Mouse (Mus musculus) forebrain, embryonic 14.5 days (tissue): ENCODE data around the gene Acap2. TPM values are rescaled to one million over a fixed set of nuclear protein-coding genes. Genes with fewer than 3 reads are reported as not detected.

Source experiments
- ATAC-seq: fragments of 200-750 bp; cut with Nextera tagmentation; 2 replicates; pipeline ENCODE4 v1.8.0; 2017; ENCODE audit warnings: mild to moderate bottlenecking, moderate library complexity
- DNase-seq: peaks from one replicate; pipeline ENCODE4 v3.0.0-alpha.2; 2015; ENCODE audit warnings: low spot score
- H3K27ac ChIP-seq: fragments of 300-500 bp; sonication (generic); 2 replicates; pipeline ENCODE4 v1.5.1; 2014; ENCODE audit warnings: low read depth, mild to moderate bottlenecking, control low read depth, low read length, moderate library complexity
- H3K27me3 ChIP-seq: fragments of 300-500 bp; sonication (generic); replicated peaks from 2 replicates; pipeline ENCODE4 v1.6.1; 2014; ENCODE audit warnings: low read length, control low read depth, mixed read lengths; ENCODE audit not compliant: control insufficient read depth, insufficient read depth
- H3K36me3 ChIP-seq: fragments of 300-500 bp; sonication (generic); 2 replicates; pipeline ENCODE4 v1.6.1; 2014; ENCODE audit warnings: low read length, control low read depth; ENCODE audit not compliant: control insufficient read depth, insufficient read depth
- H3K4me1 ChIP-seq: fragments of 300-500 bp; sonication (generic); 2 replicates; pipeline ENCODE4 v1.6.1; 2014; ENCODE audit warnings: antibody characterized with exemption, low read length, control low read depth; ENCODE audit not compliant: control insufficient read depth, insufficient read depth
- H3K4me2 ChIP-seq: fragments of 300-500 bp; sonication (generic); 2 replicates; pipeline ENCODE4 v1.6.1; 2014; ENCODE audit warnings: mild to moderate bottlenecking, control low read depth, low read length
- H3K4me3 ChIP-seq: fragments of 300-500 bp; sonication (generic); 2 replicates; pipeline ENCODE4 v1.5.1; 2014; ENCODE audit warnings: low read depth, low read length, control low read depth
- H3K9ac ChIP-seq: fragments of 300-500 bp; sonication (generic); 2 replicates; pipeline ENCODE4 v1.6.1; 2014; ENCODE audit warnings: mild to moderate bottlenecking, low read length, control low read depth, moderate library complexity
- H3K9me3 ChIP-seq: fragments of 300-500 bp; sonication (generic); replicated peaks from 2 replicates; pipeline ENCODE4 v1.6.1; 2016; ENCODE audit warnings: low read length, control low read depth, mixed read lengths; ENCODE audit not compliant: control insufficient read depth
- WGBS: fragments of 180-500 bp; shearing (Covaris S2); extraction: QIAGEN DNeasy Blood & Tissue Kit; methylation state at CpG from one replicate; pipeline ENCODE4 v1.1.7; 2014; 5-methylcytosine and 5-hydroxymethylcytosine counted together
- polyA plus RNA-seq: library from polyadenylated mRNA; unstranded; fragments of >200 nt; fragmentation: Nextera tagmentation; extraction: Ambion mirVana; gene quantifications from 2 replicates; pipeline ENCODE4 v1.2.1, GENCODE M21; 2014

Acap2 gene
- polyA plus RNA-seq, 1 experiment from 2014 or later = 11.3 TPM

DNA sequence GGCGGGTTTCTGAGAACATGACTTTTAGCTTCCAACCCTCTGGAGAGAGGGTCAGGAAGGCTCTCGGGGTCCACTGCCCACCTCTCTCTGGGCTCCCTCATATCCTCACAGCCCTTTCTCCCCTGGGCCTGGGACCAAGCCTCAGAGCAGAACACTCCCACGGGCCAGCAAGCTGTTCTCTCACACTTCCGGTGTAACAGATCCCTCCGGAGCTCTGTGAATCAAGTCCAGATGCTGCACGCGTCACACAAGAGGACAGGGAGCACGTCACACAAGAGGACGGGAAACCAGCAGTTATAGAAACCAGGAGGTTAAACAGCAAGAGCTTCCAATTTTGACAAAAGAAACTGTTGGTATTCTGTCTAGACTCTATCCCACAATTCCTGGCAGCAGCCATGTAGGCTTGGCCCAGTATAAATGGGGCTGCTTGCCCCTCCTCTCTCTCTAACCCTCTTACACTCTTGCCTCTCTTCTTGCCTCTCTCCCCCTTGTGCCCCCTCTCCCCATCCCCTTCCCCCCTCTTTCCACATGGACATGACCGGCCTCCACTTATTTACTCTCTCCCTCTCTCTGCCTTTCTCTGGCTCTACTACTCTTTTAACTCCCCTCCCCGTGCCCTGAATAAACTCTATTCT is 139.7 kb downstream of the Acap2 start:
- no peak for DNase-seq
- H3K36me3 ChIP-seq = no peaks in the 10 kb centered on the region
- H3K4me2 ChIP-seq = no peak overlapping the region
- H3K9me3 ChIP-seq = no peaks in the 10 kb centered on the region
- no peak overlapping the region for H3K27ac ChIP-seq
- no peak overlapping the region for H3K9ac ChIP-seq
- no peaks in the 10 kb centered on the region for H3K27me3 ChIP-seq
- no peak overlapping the region for H3K4me3 ChIP-seq
- ATAC-seq = no peak
- 88% methylated on average over 11 of the region's 11 CpGs for WGBS
- H3K4me1 ChIP-seq = no peaks in the 10 kb centered on the region

DNA sequence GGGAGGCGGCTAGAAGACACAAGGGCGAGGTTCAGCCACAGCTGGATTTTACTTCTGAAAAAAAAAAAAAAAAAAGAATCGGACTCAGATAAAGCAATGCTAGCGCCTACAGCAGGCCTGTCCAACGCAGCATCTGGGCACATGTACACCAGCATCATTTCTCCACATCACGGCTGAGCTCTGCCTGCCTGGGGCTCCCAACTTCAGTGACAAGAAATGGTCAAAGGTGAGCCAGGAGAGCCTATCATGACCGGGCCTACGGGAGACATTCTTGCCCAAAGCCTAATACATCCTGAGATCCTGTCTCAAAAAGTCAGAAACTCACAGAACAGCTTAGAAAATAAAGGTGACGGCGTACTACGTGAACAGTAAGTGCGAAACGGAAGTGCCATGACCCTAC is 140.3 kb downstream of the Acap2 start:
- H3K27me3 ChIP-seq = no peaks in the 10 kb centered on the region
- DNase-seq (no peak), ATAC-seq (no peak)
- no peaks in the 10 kb centered on the region for H3K36me3 ChIP-seq
- no peaks in the 10 kb centered on the region for H3K4me1 ChIP-seq
- H3K9ac ChIP-seq = no peak overlapping the region
- 97% methylated on average over 13 of the region's 13 CpGs for WGBS
- no peaks in the 10 kb centered on the region for H3K9me3 ChIP-seq
- H3K4me2 ChIP-seq = no peak overlapping the region
- H3K27ac ChIP-seq = no peak overlapping the region
- H3K4me3 ChIP-seq = no peak overlapping the region

DNA sequence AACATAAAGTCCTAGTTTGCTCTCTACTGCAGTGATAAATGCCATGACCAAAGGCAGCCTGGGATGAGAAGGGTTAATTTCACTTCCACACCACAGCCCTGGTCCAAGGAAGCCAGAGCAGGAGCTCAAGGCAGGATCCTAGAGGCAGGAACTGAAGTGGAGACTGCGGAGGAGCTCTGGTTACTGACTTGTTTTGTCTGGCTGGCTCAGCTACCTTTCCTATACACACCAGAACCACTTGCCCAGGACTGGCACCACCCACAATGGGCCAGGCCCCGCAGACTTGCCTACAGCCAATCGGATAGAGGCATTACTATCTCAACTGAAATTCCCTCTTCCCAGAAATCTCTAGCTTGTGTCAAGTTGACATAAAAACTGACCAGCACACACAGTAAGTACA is 140.8 kb downstream of the Acap2 start:
- ATAC-seq (no peak), DNase-seq (no peak)
- Histone ChIP-seq H3K9me3 (no peaks in the 10 kb centered on the region), H3K36me3 (no peaks in the 10 kb centered on the region), H3K4me3 (no peak overlapping the region), H3K4me2 (no peak overlapping the region), H3K27me3 (no peaks in the 10 kb centered on the region), H3K4me1 (no peaks in the 10 kb centered on the region), H3K9ac (no peak overlapping the region), H3K27ac (no peak overlapping the region)
- 91% methylated on average over 3 of the region's 3 CpGs for WGBS

- Histone ChIP-seq H3K36me3 (no peaks in the 10 kb centered on the region), H3K27me3 (no peaks in the 10 kb centered on the region), H3K9ac (no peak overlapping the region), H3K4me2 (no peak overlapping the region), H3K4me1 (no peaks in the 10 kb centered on the region), H3K4me3 (no peak overlapping the region), H3K9me3 (no peaks in the 10 kb centered on the region), H3K27ac (no peak overlapping the region)
- no peak for ATAC-seq
- DNase-seq = no peak
- WGBS = 72% methylated on average over 4 of the region's 4 CpGs
Observed at GRCm38 (mm10) chr16:31059730-31060129, 141.3 kb downstream of the Acap2 start.

DNA sequence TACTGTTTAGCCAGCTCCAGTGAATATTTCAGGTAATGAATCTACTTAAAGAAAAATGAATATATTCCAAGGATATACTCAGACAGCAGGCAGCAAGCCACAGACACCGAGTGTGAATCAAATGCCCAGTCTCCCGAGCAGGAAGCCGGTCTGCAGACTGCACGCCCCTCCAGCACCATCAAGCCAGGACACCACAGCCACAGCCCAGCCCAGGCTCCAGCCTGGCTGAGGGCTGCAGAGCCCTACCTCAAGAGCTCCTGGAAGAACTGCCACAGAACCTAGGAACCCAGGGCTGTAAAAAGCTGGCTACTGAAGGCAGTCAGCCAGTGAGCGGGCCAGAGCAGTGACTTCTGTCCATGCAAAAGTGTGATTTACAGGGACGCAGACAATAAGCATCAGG is 148.2 kb downstream of the Acap2 start:
- no peaks in the 10 kb centered on the region for H3K9me3 ChIP-seq
- no peak for DNase-seq
- H3K27me3 ChIP-seq = no peaks in the 10 kb centered on the region
- no peak overlapping the region for H3K4me2 ChIP-seq
- no peaks in the 10 kb centered on the region for H3K4me1 ChIP-seq
- ATAC-seq = no peak
- H3K9ac ChIP-seq = no peak overlapping the region
- no peak overlapping the region for H3K27ac ChIP-seq
- no peak overlapping the region for H3K4me3 ChIP-seq
- no peaks in the 10 kb centered on the region for H3K36me3 ChIP-seq
- WGBS = 88% methylated on average over 6 of the region's 6 CpGs

GRCm38 (mm10) chr16:31052177-31052726 is 148.8 kb downstream of the Acap2 start:
- no peaks in the 10 kb centered on the region for H3K4me1 ChIP-seq

GRCm38 (mm10) chr16:31050701-31051100 is 150.3 kb downstream of the Acap2 start:
- ATAC-seq (no peak), DNase-seq (no peak)
- no peak overlapping the region for H3K27ac ChIP-seq
- no peaks in the 10 kb centered on the region for H3K36me3 ChIP-seq
- H3K9me3 ChIP-seq = no peaks in the 10 kb centered on the region
- H3K4me1 ChIP-seq = no peaks in the 10 kb centered on the region
- no peaks in the 10 kb centered on the region for H3K27me3 ChIP-seq
- no peak overlapping the region for H3K4me2 ChIP-seq
- WGBS = 84% methylated on average over 7 of the region's 7 CpGs
- no peak overlapping the region for H3K4me3 ChIP-seq
- H3K9ac ChIP-seq = no peak overlapping the region

More at GRCm38 (mm10) chr16:31052177-31052726, 148.8 kb downstream of the Acap2 start:
- 79% methylated on average over 7 of the region's 7 CpGs for WGBS
- no peak for DNase-seq
- no peaks in the 10 kb centered on the region for H3K36me3 ChIP-seq
- H3K4me2 ChIP-seq = no peak overlapping the region
- no peak for ATAC-seq
- no peak overlapping the region for H3K4me3 ChIP-seq
- no peaks in the 10 kb centered on the region for H3K9me3 ChIP-seq
- no peaks in the 10 kb centered on the region for H3K27me3 ChIP-seq
- H3K9ac ChIP-seq = no peak overlapping the region
- no peak overlapping the region for H3K27ac ChIP-seq

DNA sequence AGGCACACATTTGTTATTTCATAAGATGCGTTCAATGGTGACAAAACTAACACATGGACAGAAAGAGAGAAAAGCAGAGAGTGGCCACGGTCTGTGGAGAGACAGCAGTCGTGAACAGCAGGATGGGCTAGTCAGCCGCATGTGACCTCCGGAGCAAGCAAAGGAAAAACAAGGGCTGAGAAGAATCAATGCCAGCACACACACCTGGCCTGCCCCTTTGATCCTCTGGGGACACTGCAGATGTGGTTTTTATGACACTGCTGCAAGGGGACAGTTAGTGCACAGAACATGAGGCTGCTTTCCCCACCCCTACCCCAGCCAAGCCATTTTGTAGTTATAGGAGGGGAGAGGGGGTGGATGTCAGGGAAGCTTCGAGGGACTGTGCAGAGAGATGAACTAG is 152.9 kb downstream of the Acap2 start:
- WGBS = 86% methylated on average over 6 of the region's 6 CpGs
- ATAC-seq = no peak

GRCm38 (mm10) chr16:31047186-31047898 is 153.7 kb downstream of the Acap2 start:
- Histone ChIP-seq H3K9ac (no peak overlapping the region), H3K4me1 (no peaks in the 10 kb centered on the region), H3K4me2 (no peak overlapping the region), H3K4me3 (no peak overlapping the region), H3K9me3 (no peaks in the 10 kb centered on the region), H3K27ac (no peak overlapping the region; the same call in 1 of the 2 replicates), H3K36me3 (no peaks in the 10 kb centered on the region), H3K27me3 (no peaks in the 10 kb centered on the region)
- ATAC-seq (no peak), DNase-seq (no peak)
- 80% methylated on average over 10 of the region's 10 CpGs for WGBS

More for the DNA sequence above, 152.9 kb downstream of the Acap2 start:
- Histone ChIP-seq H3K4me2 (no peak overlapping the region), H3K36me3 (no peaks in the 10 kb centered on the region), H3K9me3 (no peaks in the 10 kb centered on the region), H3K4me1 (no peaks in the 10 kb centered on the region), H3K27me3 (no peaks in the 10 kb centered on the region), H3K27ac (no peak overlapping the region), H3K4me3 (no peak overlapping the region), H3K9ac (no peak overlapping the region)
- DNase-seq = no peak
